Comparison of ENCODE assay signal across 26 mouse cellular contexts in the genomic region with DNA sequence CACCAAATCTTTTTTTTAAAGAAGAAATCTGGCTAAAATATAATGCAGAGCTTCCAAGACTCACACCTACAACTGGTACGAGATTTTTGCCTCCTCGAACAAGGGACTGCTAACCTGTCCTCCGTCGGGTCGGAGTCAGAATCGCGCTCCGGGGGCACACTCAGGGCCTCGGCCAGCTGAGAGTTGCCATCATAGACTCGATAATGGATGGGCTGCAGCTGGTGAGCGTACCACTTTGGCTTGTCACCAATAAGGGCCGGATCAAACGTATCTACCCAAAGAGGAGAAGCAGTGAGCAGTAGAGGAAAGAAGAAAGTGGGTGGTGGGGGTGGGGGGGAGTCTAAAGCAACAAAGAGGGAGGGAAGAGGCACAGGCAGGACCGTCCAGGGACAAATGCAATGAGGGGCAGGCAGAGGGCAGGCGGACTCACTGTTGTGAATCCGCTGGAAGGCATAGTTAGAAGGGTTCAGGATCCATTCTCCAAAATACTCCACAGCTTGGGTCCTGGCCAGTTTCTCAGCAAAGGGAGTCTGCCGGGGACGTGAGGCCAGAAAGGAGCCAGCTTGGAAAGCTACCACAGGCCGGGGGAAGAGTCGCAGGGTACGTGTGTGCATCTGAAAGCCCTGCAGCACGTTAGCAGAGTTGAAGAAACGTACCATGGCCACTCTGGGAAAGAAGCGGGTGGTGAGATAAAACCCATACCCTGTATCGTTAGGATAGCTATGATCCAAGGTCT. TPM values are rescaled to one million over a fixed set of nuclear protein-coding genes. Genes with fewer than 3 reads are reported as not detected.
"Had no signal": no experiment of that assay in that cellular context is flagged by ENCODE, and none has a peak within 500 bp of the region (broad histone marks: within the 10 kb centered on the region; RNA-seq: fewer than 3 reads in every experiment).

No protein-coding gene starts in this region.

- H3K27ac ChIP-seq: heart, adult 2 months; heart, embryonic 13.5 days; heart, embryonic 15.5 days; hindbrain, embryonic 10.5 days; hindbrain, embryonic 12.5 days; hindbrain, embryonic 14.5 days; intestine, embryonic 15.5 days; layer of hippocampus, adult 2 months; left cerebral cortex, adult 2 months; limb, embryonic 10.5 days; limb, embryonic 12.5 days had no signal

- H3K4me3 ChIP-seq: heart, adult 2 months; heart, embryonic 13.5 days; heart, embryonic 15.5 days; hindbrain, embryonic 10.5 days; hindbrain, embryonic 12.5 days; intestine, embryonic 15.5 days; layer of hippocampus, adult 2 months; left cerebral cortex, adult 2 months; limb, embryonic 10.5 days; limb, embryonic 12.5 days had no signal

- H3K27me3 ChIP-seq: heart, embryonic 13.5 days; heart, embryonic 15.5 days; hindbrain, embryonic 12.5 days; intestine, embryonic 15.5 days; limb, embryonic 12.5 days had no signal

- H3K4me2 ChIP-seq: heart, embryonic 11.5 days; heart, embryonic 13.5 days; heart, embryonic 15.5 days; hindbrain, embryonic 12.5 days; hindbrain, embryonic 14.5 days; intestine, embryonic 15.5 days; limb, embryonic 12.5 days had no signal

- DNase-seq: forebrain, postnatal 0 days; gastrocnemius, postnatal 14 days; gastrocnemius, postnatal 36 days; heart, adult 11 months; heart, adult 2 months; heart, postnatal 4 days; kidney, adult 18-20 months; kidney, adult 8-10 months; kidney, postnatal 10 days; kidney, postnatal 25 days; kidney, postnatal 4 days had no signal

- H3K4me1 ChIP-seq: hindbrain, embryonic 10.5 days; hindbrain, embryonic 12.5 days; intestine, embryonic 15.5 days; limb, embryonic 10.5 days; limb, embryonic 12.5 days had no signal

- H3K9me3 ChIP-seq: heart, embryonic 13.5 days; heart, embryonic 15.5 days; hindbrain, embryonic 10.5 days; hindbrain, embryonic 12.5 days; intestine, embryonic 15.5 days; limb, embryonic 10.5 days; limb, embryonic 12.5 days had no signal

- H3K9ac ChIP-seq: forebrain, postnatal 0 days; heart, embryonic 13.5 days; heart, embryonic 15.5 days; hindbrain, embryonic 12.5 days; hindbrain, embryonic 14.5 days; intestine, embryonic 15.5 days; limb, embryonic 12.5 days had no signal

- ATAC-seq: forebrain, postnatal 0 days; hindbrain, embryonic 16.5 days; inflammation-experienced regulatory T-cells, adult 6 months; intestine, embryonic 15.5 days; intestine, postnatal 0 days had no signal

RNA-seq across cellular contexts. Expression of a gene that starts 51.8 kb away (rescaled TPM):
- polyA plus RNA-seq: hindbrain, embryonic 10.5 days; hindbrain, embryonic 14.5 days; inflammation-experienced regulatory T-cells, adult 6 months; intestine, postnatal 0 days; kidney, embryonic 14.5 days had no signal
